Mouse (Mus musculus): ENCODE data around the gene Asic2. TPM values are rescaled to one million over a fixed set of nuclear protein-coding genes. Genes with fewer than 3 reads are reported as not detected.

Asic2 gene
- total and polyA plus RNA-seq, 3 experiments = not detected

DNA sequence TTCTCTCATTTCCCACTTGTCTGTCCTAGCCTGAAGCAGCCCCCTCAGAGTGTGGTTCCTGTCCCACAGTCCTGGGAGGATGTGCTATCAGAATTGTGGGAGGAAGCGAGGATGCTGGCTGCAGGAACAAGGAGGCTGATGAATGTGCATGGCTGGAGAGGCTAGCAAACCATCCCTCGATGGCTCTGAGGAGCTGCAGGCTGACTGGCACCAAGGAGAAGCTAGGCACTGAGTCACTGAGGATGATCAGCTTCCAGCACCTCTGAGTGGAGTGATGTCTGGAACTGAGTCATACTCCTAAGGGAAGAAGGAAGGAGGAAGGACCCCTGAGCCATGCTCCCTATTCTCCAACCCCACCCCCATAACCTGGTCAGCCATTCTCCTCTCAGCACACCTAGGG lies 246.2 kb downstream of the Asic2 start (continued):
- TF ChIP-seq HCFC1 (IDR thresholded peaks at IDR 0.05; ENCODE audit: low read depth, low read length) (no peak), USF1 (IDR thresholded peaks at IDR 0.05; ENCODE audit: low read depth, low read length) (no peak)

DNA sequence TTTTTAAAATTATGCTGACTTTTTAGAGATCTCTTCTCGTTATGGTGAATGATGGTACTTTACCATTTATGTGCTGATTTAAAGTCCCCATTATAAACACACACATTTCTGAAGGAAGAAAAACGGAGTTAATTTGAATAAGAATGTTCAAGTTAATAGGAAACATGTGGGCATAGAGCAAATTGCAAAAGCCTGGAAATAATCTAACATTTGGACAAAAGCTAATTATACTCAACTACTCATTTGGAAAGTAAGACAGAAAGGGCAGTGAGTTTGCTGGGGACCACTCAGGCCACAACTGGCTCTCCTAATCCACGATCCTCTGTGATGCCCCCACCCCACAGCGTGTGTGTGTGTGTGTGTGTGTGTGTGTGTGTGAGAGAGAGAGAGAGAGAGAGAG lies 253.5 kb downstream of the Asic2 start:
- Histone ChIP-seq H3K4me3 (ENCODE audit: control insufficient read depth in 1 of 2, insufficient read depth in 1 of 2, low read depth in 2 of 2, low read length in 2 of 2) (no peak overlapping the region), H3K9ac (ENCODE audit: control insufficient read depth, low read depth, low read length, poor library complexity, severe bottlenecking) (no peak overlapping the region), H3K4me1 (ENCODE audit: control insufficient read depth in 1 of 2, insufficient read depth in 2 of 2, low read length in 2 of 2) (no peaks in the 10 kb centered on the region), H3K27ac (ENCODE audit: control insufficient read depth, low read depth, low read length) (no peak overlapping the region), H3K79me2 (ENCODE audit: control insufficient read depth, insufficient read depth, low read length, poor library complexity) (no peaks in the 10 kb centered on the region), H3K36me3 (ENCODE audit: control insufficient read depth in 1 of 2, insufficient read depth in 2 of 2, low read length in 2 of 2) (no peaks in the 10 kb centered on the region), H3K9me3 (replicated peaks; ENCODE audit: insufficient read depth, low read length) (no peaks in the 10 kb centered on the region), H3K27me3 (ENCODE audit: control insufficient read depth in 1 of 2, insufficient read depth in 2 of 2, low read length in 2 of 2) (no peaks in the 10 kb centered on the region)
- no peak for DNase-seq (ENCODE audit: low read depth, low spot score)
- no peak for TF ChIP-seq USF2 (IDR thresholded peaks at IDR 0.05; ENCODE audit: borderline replicate concordance in 1 of 2, insufficient read depth in 1 of 2, low read depth in 1 of 2, low read length in 2 of 2)
- TF ChIP-seq ZMIZ1 (IDR thresholded peaks at IDR 0.05; ENCODE audit: low read depth, low read length) = no peak
- no peak for TF ChIP-seq TBP (IDR thresholded peaks at IDR 0.05; ENCODE audit: low read depth, low read length)
- no peak for TF ChIP-seq GATA1 (IDR thresholded peaks at IDR 0.05; ENCODE audit: low read depth, low read length)
- no peak for TF ChIP-seq BHLHE40 (IDR thresholded peaks at IDR 0.05; ENCODE audit: borderline replicate concordance, low read depth, low read length)
- no peak for TF ChIP-seq EP300 (IDR thresholded peaks at IDR 0.05; ENCODE audit: low read depth in 1 of 2, low read length in 2 of 2)
- no peak for TF ChIP-seq USF1 (IDR thresholded peaks at IDR 0.05; ENCODE audit: low read depth, low read length)
- TF ChIP-seq TAL1 (IDR thresholded peaks at IDR 0.05; ENCODE audit: low read length) = no peak
- no peak for TF ChIP-seq JUND (IDR thresholded peaks at IDR 0.05; ENCODE audit: low read depth, low read length)
- no peak for TF ChIP-seq CHD1 (IDR thresholded peaks at IDR 0.05; ENCODE audit: low read depth, low read length)
- no peak for TF ChIP-seq KAT2A (conservative IDR thresholded peaks at IDR 0.05; ENCODE audit: low read depth, low read length)
- no peak for TF ChIP-seq SIN3A (IDR thresholded peaks at IDR 0.05; ENCODE audit: low read length)
- no peak for TF ChIP-seq ZC3H11A (IDR thresholded peaks at IDR 0.05; ENCODE audit: low read depth, low read length)
- no peak for TF ChIP-seq MYC (IDR thresholded peaks at IDR 0.05; ENCODE audit: low read depth, low read length)
- TF ChIP-seq NELFE (IDR thresholded peaks at IDR 0.05; ENCODE audit: low read depth, low read length) = no peak
- no peak for TF ChIP-seq E2F4 (IDR thresholded peaks at IDR 0.05; ENCODE audit: borderline replicate concordance, low read depth, low read length)
- TF ChIP-seq MAZ (IDR thresholded peaks at IDR 0.05; ENCODE audit: low read depth, low read length) = no peak
- no peak for TF ChIP-seq NRF1 (IDR thresholded peaks at IDR 0.05; ENCODE audit: insufficient read depth, low read depth, low read length, poor library complexity, severe bottlenecking)

DNA sequence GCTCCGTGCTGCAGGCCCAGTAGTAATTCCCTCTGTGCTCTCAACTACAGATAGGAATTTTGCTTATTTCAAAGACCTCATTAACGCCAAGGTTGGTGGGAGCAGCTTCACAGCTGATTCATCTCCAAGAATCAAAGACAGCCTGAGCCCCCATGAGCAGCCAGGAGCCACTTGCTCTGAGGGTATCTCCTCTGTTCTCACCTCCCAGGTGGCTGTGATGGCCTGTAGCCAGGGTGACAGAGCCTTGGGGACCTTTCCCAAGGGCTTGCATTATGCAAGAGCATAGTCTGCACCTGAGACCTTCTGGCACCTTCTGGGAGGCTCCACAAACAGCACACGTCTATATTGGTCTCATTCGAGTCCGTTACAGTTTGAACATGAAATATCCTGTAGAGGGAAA lies 261.3 kb downstream of the Asic2 start:
- H3K27ac ChIP-seq (ENCODE audit: control insufficient read depth, low read depth, low read length) = no peak overlapping the region
- no peak overlapping the region for H3K9ac ChIP-seq (ENCODE audit: control insufficient read depth, low read depth, low read length, poor library complexity, severe bottlenecking)
- no peaks in the 10 kb centered on the region for H3K4me1 ChIP-seq (ENCODE audit: control insufficient read depth in 1 of 2, insufficient read depth in 2 of 2, low read length in 2 of 2)
- H3K27me3 ChIP-seq (ENCODE audit: control insufficient read depth in 1 of 2, insufficient read depth in 2 of 2, low read length in 2 of 2) = no peaks in the 10 kb centered on the region
- no peaks in the 10 kb centered on the region for H3K79me2 ChIP-seq (ENCODE audit: control insufficient read depth, insufficient read depth, low read length, poor library complexity)
- no peak overlapping the region for H3K4me3 ChIP-seq (ENCODE audit: control insufficient read depth in 1 of 2, insufficient read depth in 1 of 2, low read depth in 2 of 2, low read length in 2 of 2)
- no peaks in the 10 kb centered on the region for H3K9me3 ChIP-seq (replicated peaks; ENCODE audit: insufficient read depth, low read length)
- TF ChIP-seq CHD2 (IDR thresholded peaks at IDR 0.05; ENCODE audit: low read length) (no peak), GATA1 (IDR thresholded peaks at IDR 0.05; ENCODE audit: low read depth, low read length) (no peak), BHLHE40 (IDR thresholded peaks at IDR 0.05; ENCODE audit: borderline replicate concordance, low read depth, low read length) (no peak), TAL1 (IDR thresholded peaks at IDR 0.05; ENCODE audit: low read length) (no peak), MYC (IDR thresholded peaks at IDR 0.05; ENCODE audit: low read depth, low read length) (no peak), CTCF (IDR thresholded peaks at IDR 0.05 in 2 of 3, conservative IDR thresholded peaks at IDR 0.05 in 1 of 3; ENCODE audit: control insufficient read depth in 1 of 3, insufficient read depth in 1 of 3, low read depth in 2 of 3, low read length in 3 of 3, poor library complexity in 1 of 3, severe bottlenecking in 1 of 3) (no peak), MAFK (IDR thresholded peaks at IDR 0.05; ENCODE audit: borderline replicate concordance, low read depth, low read length) (no peak), POLR2AphosphoS5 (IDR thresholded peaks at IDR 0.05; ENCODE audit: borderline replicate concordance, low read depth, low read length) (no peak), TBP (IDR thresholded peaks at IDR 0.05; ENCODE audit: low read depth, low read length) (no peak), POLR2A (IDR thresholded peaks at IDR 0.05; ENCODE audit: control insufficient read depth in 1 of 2, insufficient read depth in 1 of 2, low read depth in 1 of 2, low read length in 2 of 2, poor library complexity in 1 of 2) (no peak), NRF1 (IDR thresholded peaks at IDR 0.05; ENCODE audit: insufficient read depth, low read depth, low read length, poor library complexity, severe bottlenecking) (no peak), MXI1 (IDR thresholded peaks at IDR 0.05; ENCODE audit: low read depth, low read length) (no peak), USF1 (IDR thresholded peaks at IDR 0.05; ENCODE audit: low read depth, low read length) (no peak), RCOR1 (IDR thresholded peaks at IDR 0.05; ENCODE audit: low read depth, low read length) (no peak), MAZ (IDR thresholded peaks at IDR 0.05; ENCODE audit: low read depth, low read length) (no peak), ZMIZ1 (IDR thresholded peaks at IDR 0.05; ENCODE audit: low read depth, low read length) (no peak), ETS1 (IDR thresholded peaks at IDR 0.05; ENCODE audit: low read depth, low read length) (no peak)
- H3K36me3 ChIP-seq (ENCODE audit: control insufficient read depth in 1 of 2, insufficient read depth in 2 of 2, low read length in 2 of 2) = no peaks in the 10 kb centered on the region
- DNase-seq (ENCODE audit: low read depth, low spot score) = no peak
